Mouse (Mus musculus): ENCODE measurements around the gene Hspa4l.

The Hspa4l gene

GRCm38 (mm10) chr3:40744024-40744835 is at the start of gene Hspa4l:
Gene Hspa4l (plus strand): TSS chr3:40744495.
- no peaks in the 10 kb centered on the region for H3K36me3 ChIP-seq (ENCODE audit: insufficient read depth, low read length)
- TF ChIP-seq CTCF (conservative IDR thresholded peaks at IDR 0.05; ENCODE audit: low read length): no peak
- TF ChIP-seq POU5F1 (IDR thresholded peaks at IDR 0.05; ENCODE audit: borderline replicate concordance, low read length): no peak
- TF ChIP-seq NANOG (IDR thresholded peaks at IDR 0.05; ENCODE audit: borderline replicate concordance, low read length): no peak
- H3K4me3 ChIP-seq (replicated peaks; ENCODE audit: low read length): peak within 1 kb of the TSS; percentile 86
- H3K27me3 ChIP-seq (ENCODE audit: insufficient read depth, low read length): peaks cover 42% of the 10 kb centered on the region
- H3K9me3 ChIP-seq (ENCODE audit: low read length): peaks cover 7% of the 10 kb centered on the region; the same call in 1 of the 2 replicates
- peaks cover 17% of the 10 kb centered on the region for H3K4me1 ChIP-seq (replicated peaks; ENCODE audit: low read depth, low read length)

- TF ChIP-seq CTCF (conservative IDR thresholded peaks at IDR 0.05; ENCODE audit: low read length) (no peak), POU5F1 (IDR thresholded peaks at IDR 0.05; ENCODE audit: borderline replicate concordance, low read length) (no peak), NANOG (IDR thresholded peaks at IDR 0.05; ENCODE audit: borderline replicate concordance, low read length) (no peak)
Measured at GRCm38 (mm10) chr3:40695162-40695561, 49.1 kb upstream of the Hspa4l start.

GRCm38 (mm10) chr3:40698834-40699233 is 45.5 kb upstream of the Hspa4l start:
- Histone ChIP-seq H3K27me3 (ENCODE audit: insufficient read depth, low read length) (no peaks in the 10 kb centered on the region; the same call in 1 of the 2 replicates), H3K4me3 (replicated peaks; ENCODE audit: low read length) (no peak overlapping the region), H3K9me3 (ENCODE audit: low read length) (no peaks in the 10 kb centered on the region), H3K36me3 (ENCODE audit: insufficient read depth, low read length) (no peaks in the 10 kb centered on the region), H3K4me1 (replicated peaks; ENCODE audit: low read depth, low read length) (no peaks in the 10 kb centered on the region; the same call in 1 of the 2 replicates)
- TF ChIP-seq CTCF (conservative IDR thresholded peaks at IDR 0.05; ENCODE audit: low read length) (no peak), NANOG (IDR thresholded peaks at IDR 0.05; ENCODE audit: borderline replicate concordance, low read length) (no peak), POU5F1 (IDR thresholded peaks at IDR 0.05; ENCODE audit: borderline replicate concordance, low read length) (no peak)

More at GRCm38 (mm10) chr3:40695162-40695561, 49.1 kb upstream of the Hspa4l start:
- no peaks in the 10 kb centered on the region; the same call in 1 of the 2 replicates for H3K4me1 ChIP-seq (replicated peaks; ENCODE audit: low read depth, low read length)
- H3K4me3 ChIP-seq (replicated peaks; ENCODE audit: low read length): no peak overlapping the region
- no peaks in the 10 kb centered on the region for H3K27me3 ChIP-seq (ENCODE audit: insufficient read depth, low read length)
- H3K36me3 ChIP-seq (ENCODE audit: insufficient read depth, low read length): no peaks in the 10 kb centered on the region
- no peaks in the 10 kb centered on the region for H3K9me3 ChIP-seq (ENCODE audit: low read length)

GRCm38 (mm10) chr3:40704816-40705430 is 39.4 kb upstream of the Hspa4l start:
- Histone ChIP-seq H3K27me3 (ENCODE audit: insufficient read depth, low read length) (peaks cover 29% of the 10 kb centered on the region), H3K9me3 (ENCODE audit: low read length) (peaks cover 15% of the 10 kb centered on the region), H3K4me3 (replicated peaks; ENCODE audit: low read length) (no peak overlapping the region), H3K4me1 (replicated peaks; ENCODE audit: low read depth, low read length) (0 out of 2 replicates have a peak, but pooled peaks cover 5% of the 10 kb centered on the region), H3K36me3 (ENCODE audit: insufficient read depth, low read length) (no peaks in the 10 kb centered on the region)
- TF ChIP-seq POU5F1 (IDR thresholded peaks at IDR 0.05; ENCODE audit: borderline replicate concordance, low read length) (no peak), NANOG (IDR thresholded peaks at IDR 0.05; ENCODE audit: borderline replicate concordance, low read length) (no peak), CTCF (conservative IDR thresholded peaks at IDR 0.05; ENCODE audit: low read length) (no peak)

- 0 out of 2 replicates have a peak, but pooled peaks cover 5% of the 10 kb centered on the region for H3K4me1 ChIP-seq (replicated peaks; ENCODE audit: low read depth, low read length)
- no peaks in the 10 kb centered on the region for H3K36me3 ChIP-seq (ENCODE audit: insufficient read depth, low read length)
- H3K27me3 ChIP-seq (ENCODE audit: insufficient read depth, low read length): peaks cover 38% of the 10 kb centered on the region
- TF ChIP-seq NANOG (IDR thresholded peaks at IDR 0.05; ENCODE audit: borderline replicate concordance, low read length) (no peak), POU5F1 (IDR thresholded peaks at IDR 0.05; ENCODE audit: borderline replicate concordance, low read length) (no peak), CTCF (conservative IDR thresholded peaks at IDR 0.05; ENCODE audit: low read length) (no peak)
- peaks cover 15% of the 10 kb centered on the region for H3K9me3 ChIP-seq (ENCODE audit: low read length)
- H3K4me3 ChIP-seq (replicated peaks; ENCODE audit: low read length): peak within 1 kb of the TSS; percentile 41
Measured at GRCm38 (mm10) chr3:40708655-40709054, 35.6 kb upstream of the Hspa4l start, which contains the start of gene Slc25a31. Gene Slc25a31 (plus strand): TSS chr3:40708855.

- Histone ChIP-seq H3K27me3 (ENCODE audit: insufficient read depth, low read length) (peaks cover under 1% of the 10 kb centered on the region; the same call in 1 of the 2 replicates), H3K9me3 (ENCODE audit: low read length) (no peaks in the 10 kb centered on the region), H3K36me3 (ENCODE audit: insufficient read depth, low read length) (no peaks in the 10 kb centered on the region), H3K4me3 (replicated peaks; ENCODE audit: low read length) (no peak overlapping the region), H3K4me1 (replicated peaks; ENCODE audit: low read depth, low read length) (no peaks in the 10 kb centered on the region)
- TF ChIP-seq NANOG (IDR thresholded peaks at IDR 0.05; ENCODE audit: borderline replicate concordance, low read length) (no peak), CTCF (conservative IDR thresholded peaks at IDR 0.05; ENCODE audit: low read length) (no peak), POU5F1 (IDR thresholded peaks at IDR 0.05; ENCODE audit: borderline replicate concordance, low read length) (no peak)
Measured at GRCm38 (mm10) chr3:40716056-40716455, 28.2 kb upstream of the Hspa4l start.

- no peaks in the 10 kb centered on the region for H3K9me3 ChIP-seq (ENCODE audit: low read length)
- no peaks in the 10 kb centered on the region for H3K27me3 ChIP-seq (ENCODE audit: insufficient read depth, low read length)
- TF ChIP-seq POU5F1 (IDR thresholded peaks at IDR 0.05; ENCODE audit: borderline replicate concordance, low read length) (no peak), NANOG (IDR thresholded peaks at IDR 0.05; ENCODE audit: borderline replicate concordance, low read length) (no peak), CTCF (conservative IDR thresholded peaks at IDR 0.05; ENCODE audit: low read length) (no peak)
- H3K36me3 ChIP-seq (ENCODE audit: insufficient read depth, low read length): no peaks in the 10 kb centered on the region
- no peak overlapping the region for H3K4me3 ChIP-seq (replicated peaks; ENCODE audit: low read length)
- H3K4me1 ChIP-seq (replicated peaks; ENCODE audit: low read depth, low read length): no peaks in the 10 kb centered on the region
Measured at GRCm38 (mm10) chr3:40719022-40719421, 25.3 kb upstream of the Hspa4l start.

DNA sequence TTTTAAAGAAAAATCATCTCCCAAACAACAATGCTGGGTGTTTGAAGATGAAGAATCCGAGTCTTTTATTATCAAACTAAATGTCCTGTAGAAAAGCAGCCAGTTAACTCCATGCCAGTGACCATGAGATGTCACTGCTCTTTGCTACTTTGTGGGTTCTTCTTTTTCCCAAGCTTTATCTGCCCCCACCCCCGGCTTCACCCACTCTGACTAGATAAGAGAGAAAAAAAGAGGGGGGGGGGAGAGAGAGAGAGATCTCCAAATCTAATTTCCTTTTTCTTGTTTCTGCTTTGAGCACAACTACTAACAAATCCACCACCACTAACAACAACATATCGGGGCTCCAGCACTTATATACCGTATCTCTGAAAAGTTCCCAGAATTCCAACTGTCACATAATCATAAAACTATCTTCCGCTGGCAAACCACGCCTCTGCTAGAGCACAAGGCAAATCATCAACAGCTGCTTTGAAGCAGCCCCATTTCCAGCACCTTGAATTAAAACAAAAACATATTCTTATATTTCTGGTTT is 5.8 kb upstream of the Hspa4l start:
- H3K9me3 ChIP-seq (ENCODE audit: low read length): no peaks in the 10 kb centered on the region
- no peaks in the 10 kb centered on the region for H3K4me1 ChIP-seq (replicated peaks; ENCODE audit: low read depth, low read length)
- no peaks in the 10 kb centered on the region for H3K36me3 ChIP-seq (ENCODE audit: insufficient read depth, low read length)
- H3K4me3 ChIP-seq (replicated peaks; ENCODE audit: low read length): no peak overlapping the region
- no peak for TF ChIP-seq POU5F1 (IDR thresholded peaks at IDR 0.05; ENCODE audit: borderline replicate concordance, low read length)
- no peak for TF ChIP-seq NANOG (IDR thresholded peaks at IDR 0.05; ENCODE audit: borderline replicate concordance, low read length)
- TF ChIP-seq CTCF (conservative IDR thresholded peaks at IDR 0.05; ENCODE audit: low read length): no peak
- peaks cover 21% of the 10 kb centered on the region for H3K27me3 ChIP-seq (ENCODE audit: insufficient read depth, low read length)

Data from E14TG2a.4 (cell line).